Mouse (Mus musculus) midbrain, embryonic 11.5 days (tissue): ENCODE results near the gene Olfr473. TPM values are rescaled to one million over a fixed set of nuclear protein-coding genes. Genes with fewer than 3 reads are reported as not detected.
"Not testable (repeated sequence)": the region's sequence is repeated elsewhere in the genome, so short reads cannot be mapped to it uniquely, and the experiment has no call there.

Experiments used
- ATAC-seq: fragments of 200-750 bp; cut with Nextera tagmentation; 2 replicates; pipeline ENCODE4 v1.8.0; 2017; ENCODE audit warnings: moderate TSS enrichment, moderate library complexity; ENCODE audit not compliant: low FRiP score
- DNase-seq: peaks from one replicate; pipeline ENCODE4 v3.0.0; 2015; ENCODE audit warnings: low spot score; ENCODE audit errors: missing footprints
- H3K27ac ChIP-seq: fragments of 300-500 bp; sonication (generic); 2 replicates; pipeline ENCODE4 v1.5.1; 2014; ENCODE audit warnings: low read depth, low read length
- H3K27me3 ChIP-seq: fragments of 300-500 bp; sonication (generic); 2 replicates; pipeline ENCODE4 v1.6.1; 2014; ENCODE audit warnings: mild to moderate bottlenecking, low read length, moderate library complexity, mixed read lengths; ENCODE audit not compliant: control insufficient read depth, insufficient read depth
- H3K36me3 ChIP-seq: fragments of 300-500 bp; sonication (generic); 2 replicates; pipeline ENCODE4 v1.6.1; 2014; ENCODE audit warnings: mild to moderate bottlenecking, low read length, moderate library complexity, mixed read lengths; ENCODE audit not compliant: control insufficient read depth, insufficient read depth
- H3K4me1 ChIP-seq: fragments of 300-500 bp; sonication (generic); 2 replicates; pipeline ENCODE4 v1.6.1; 2014; ENCODE audit warnings: low read length; ENCODE audit not compliant: control insufficient read depth, insufficient read depth
- H3K4me2 ChIP-seq: fragments of 300-500 bp; sonication (generic); 2 replicates; pipeline ENCODE4 v1.6.1; 2014; ENCODE audit warnings: mild to moderate bottlenecking, moderate library complexity
- H3K4me3 ChIP-seq: fragments of 300-500 bp; sonication (generic); 2 replicates; pipeline ENCODE4 v1.5.1; 2014; ENCODE audit warnings: low read depth, low read length
- H3K9ac ChIP-seq: fragments of 300-500 bp; sonication (generic); 2 replicates; pipeline ENCODE4 v1.6.1; 2014; ENCODE audit warnings: low read length
- H3K9me3 ChIP-seq: fragments of 300-500 bp; sonication (generic); 2 replicates; pipeline ENCODE4 v1.6.1; 2016; ENCODE audit warnings: low read length; ENCODE audit not compliant: control insufficient read depth
- whole genome bisulfite sequencing: fragments of 180-500 bp; shearing (Covaris S2); extraction: QIAGEN DNeasy Blood & Tissue Kit; methylation state at CpG from one replicate; pipeline ENCODE4 v1.1.7; 2014; 5-methylcytosine and 5-hydroxymethylcytosine counted together
- polyA plus RNA-seq: library from polyadenylated mRNA; unstranded; fragments of >200 nt; fragmentation: Nextera tagmentation; extraction: Ambion mirVana; gene quantifications from 2 replicates; pipeline ENCODE4 v1.2.1, GENCODE M21; 2014

Gene Olfr473
- not detected in 2 replicates for polyA plus RNA-seq

- H3K9ac ChIP-seq = no peak within 1 kb of the TSS
- no peaks in the 10 kb centered on the region for H3K27me3 ChIP-seq
- 100% methylated on average over 1 of the region's 1 CpGs for WGBS
- DNase-seq (no peak), ATAC-seq (no peak)
- H3K36me3 ChIP-seq = no peaks in the 10 kb centered on the region
- H3K27ac ChIP-seq = no peak within 1 kb of the TSS
- no peaks in the 10 kb centered on the region for H3K9me3 ChIP-seq
- no peak within 1 kb of the TSS for H3K4me3 ChIP-seq
- H3K4me1 ChIP-seq = no peaks in the 10 kb centered on the region
- no peak within 1 kb of the TSS for H3K4me2 ChIP-seq
Measured at GRCm38 (mm10) chr7:107930146-107930545, at the start of gene Olfr473. Gene Olfr473, plus strand, starts transcription at chr7:107930446.

GRCm38 (mm10) chr7:107897602-107898001 lies 32.6 kb upstream of the Olfr473 start, which contains the start of gene Olfr472:
Gene Olfr472, plus strand, starts transcription at chr7:107897902.
- no peaks in the 10 kb centered on the region for H3K9me3 ChIP-seq
- H3K27me3 ChIP-seq = no peaks in the 10 kb centered on the region
- H3K36me3 ChIP-seq = no peaks in the 10 kb centered on the region
- H3K9ac ChIP-seq = no peak within 1 kb of the TSS
- H3K27ac ChIP-seq = no peak within 1 kb of the TSS
- no peak within 1 kb of the TSS for H3K4me2 ChIP-seq
- no peak for DNase-seq
- no peak for ATAC-seq
- H3K4me1 ChIP-seq = no peaks in the 10 kb centered on the region
- H3K4me3 ChIP-seq = no peak within 1 kb of the TSS

GRCm38 (mm10) chr7:107952539-107952938 lies 22.3 kb downstream of the Olfr473 start:
- not testable (repeated sequence) for H3K27me3 ChIP-seq, H3K9me3 ChIP-seq, H3K36me3 ChIP-seq, H3K4me2 ChIP-seq, H3K9ac ChIP-seq, H3K4me1 ChIP-seq, ATAC-seq, H3K27ac ChIP-seq, DNase-seq, H3K4me3 ChIP-seq
- WGBS = 98% methylated on average over 12 of the region's 12 CpGs

GRCm38 (mm10) chr7:107954343-107954742 lies 24.1 kb downstream of the Olfr473 start, which contains the start of gene Olfr474:
Gene Olfr474, plus strand, starts transcription at chr7:107954643.
- Histone ChIP-seq H3K4me1 (no peaks in the 10 kb centered on the region), H3K4me3 (no peak within 1 kb of the TSS), H3K27me3 (no peaks in the 10 kb centered on the region), H3K4me2 (no peak within 1 kb of the TSS), H3K27ac (no peak within 1 kb of the TSS), H3K36me3 (no peaks in the 10 kb centered on the region), H3K9ac (no peak within 1 kb of the TSS), H3K9me3 (no peaks in the 10 kb centered on the region)
- 81% methylated on average over 1 of the region's 1 CpGs for WGBS
- DNase-seq = no peak
- no peak for ATAC-seq

GRCm38 (mm10) chr7:107964503-107964902 lies 34.3 kb downstream of the Olfr473 start, which contains the start of gene Olfr476:
Gene Olfr476, plus strand, starts transcription at chr7:107964803.
- ATAC-seq = no peak
- H3K36me3 ChIP-seq = no peaks in the 10 kb centered on the region
- H3K9ac ChIP-seq = no peak within 1 kb of the TSS
- H3K4me3 ChIP-seq = no peak within 1 kb of the TSS
- H3K4me2 ChIP-seq = no peak within 1 kb of the TSS
- 63% methylated on average over 1 of the region's 1 CpGs for WGBS
- H3K27me3 ChIP-seq = no peaks in the 10 kb centered on the region
- no peaks in the 10 kb centered on the region for H3K4me1 ChIP-seq
- H3K9me3 ChIP-seq = no peaks in the 10 kb centered on the region
- H3K27ac ChIP-seq = no peak within 1 kb of the TSS
- DNase-seq = no peak

Other genes starting within 250 kb of the Olfr473 start
- 0.56 TPM in 1 of 2 replicates, not detected in the other for gene Cyb5r2, start 172.4 kb upstream of the Olfr473 start, polyA plus RNA-seq
- not detected in 2 replicates for gene Ovch2, start 129.2 kb upstream of the Olfr473 start, polyA plus RNA-seq
- not detected in 2 replicates for gene Olfr467, start 118.2 kb upstream of the Olfr473 start, polyA plus RNA-seq
- not detected in 2 replicates for gene Olfr469, start 104.9 kb upstream of the Olfr473 start, polyA plus RNA-seq
- gene Olfr470, start 83.0 kb upstream of the Olfr473 start, polyA plus RNA-seq = not detected in 2 replicates
- not detected in 2 replicates for gene Olfr472, start 32.5 kb upstream of the Olfr473 start, polyA plus RNA-seq
- gene Olfr474, start 24.2 kb downstream of the Olfr473 start, polyA plus RNA-seq = not detected in 2 replicates
- not detected in 2 replicates for gene Olfr476, start 34.4 kb downstream of the Olfr473 start, polyA plus RNA-seq
- not detected in 2 replicates for gene Olfr477, start 56.2 kb downstream of the Olfr473 start, polyA plus RNA-seq
- gene Olfr478, start 103.5 kb downstream of the Olfr473 start, polyA plus RNA-seq = not detected in 2 replicates
- not detected in 2 replicates for gene Olfr479, start 120.2 kb downstream of the Olfr473 start, polyA plus RNA-seq
- gene Olfr480, start 136.9 kb downstream of the Olfr473 start, polyA plus RNA-seq = not detected in 2 replicates
- gene Olfr481, start 149.4 kb downstream of the Olfr473 start, polyA plus RNA-seq = not detected in 2 replicates
- gene Olfr482, start 167.1 kb downstream of the Olfr473 start, polyA plus RNA-seq = not detected in 2 replicates
- not detected in 2 replicates for gene Olfr483, start 170.4 kb downstream of the Olfr473 start, polyA plus RNA-seq
- not detected in 2 replicates for gene Olfr484, start 197.0 kb downstream of the Olfr473 start, polyA plus RNA-seq
- not detected in 2 replicates for gene Olfr485, start 229.4 kb downstream of the Olfr473 start, polyA plus RNA-seq
- not detected in 2 replicates for gene Olfr486, start 242.3 kb downstream of the Olfr473 start, polyA plus RNA-seq